Mouse (Mus musculus): ENCODE measurements around the gene Pde6d. TPM values are rescaled to one million over a fixed set of nuclear protein-coding genes. Genes with fewer than 3 reads are reported as not detected.
A peak's percentile ranks its signal among the peaks of the same experiment; 100 is the strongest.
"Not testable (repeated sequence)": the region's sequence is repeated elsewhere in the genome, so short reads cannot be mapped to it uniquely, and the experiment has no call there.

The Pde6d gene
- polyA plus RNA-seq, 1 experiment from 2014 or later = 128 TPM

DNA sequence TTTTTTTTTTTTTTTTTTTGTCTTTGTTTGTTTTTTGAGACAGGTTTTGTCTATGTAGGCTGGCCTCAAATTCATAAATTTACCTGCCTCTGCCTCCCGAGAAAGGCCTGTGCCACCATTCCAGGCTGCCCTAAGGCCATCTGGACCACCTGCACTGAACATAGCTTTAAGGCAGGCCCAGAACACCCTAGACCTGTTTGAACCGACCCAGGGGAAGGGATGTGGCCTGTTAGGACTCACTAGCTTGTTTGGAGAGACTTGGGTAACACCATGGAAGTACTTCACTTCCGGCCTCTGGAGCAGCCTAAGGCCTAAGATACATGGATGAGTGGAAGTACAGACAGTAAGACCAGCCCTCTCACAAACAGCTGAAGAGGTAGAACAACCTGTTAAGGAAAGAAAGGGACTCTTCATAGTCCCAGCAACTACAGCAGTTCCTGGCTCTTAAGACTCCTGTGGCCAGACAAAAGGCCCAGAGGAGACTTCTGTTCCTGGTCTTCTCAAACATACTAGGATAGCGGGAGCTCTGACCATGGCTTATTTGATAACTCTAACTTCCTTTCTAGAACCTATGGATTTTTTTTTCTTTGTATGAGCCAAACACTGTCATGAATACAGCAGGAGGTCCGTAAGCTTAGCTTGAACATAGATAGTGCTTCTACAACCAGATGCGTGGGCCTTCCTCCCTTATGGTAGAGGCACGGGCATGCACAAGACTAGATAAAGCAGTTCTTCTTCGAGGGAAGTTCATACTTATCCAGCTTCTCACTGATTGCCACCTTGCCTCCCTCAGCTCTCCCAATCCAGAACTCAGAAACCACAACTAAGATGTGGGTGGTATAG, 58.4 kb downstream of the Pde6d start:
- peaks cover 27% of the 10 kb centered on the region for H3K4me1 ChIP-seq
- peak overlapping the region; percentile 83 for H3K4me3 ChIP-seq (replicated peaks)
- H3K4me2 ChIP-seq = peak overlapping the region; percentile 95
- H3K27ac ChIP-seq (replicated peaks) = peak overlapping the region; percentile 100
- 85% methylated on average over 8 of the region's 8 CpGs for WGBS
- ATAC-seq (ENCODE audit: low FRiP score) = no peak
- H3K27me3 ChIP-seq (replicated peaks) = no peaks in the 10 kb centered on the region
- H3K36me3 ChIP-seq = no peaks in the 10 kb centered on the region
- H3K9me3 ChIP-seq (replicated peaks) = no peaks in the 10 kb centered on the region
- H3K9ac ChIP-seq (replicated peaks) = peak overlapping the region; percentile 67

DNA sequence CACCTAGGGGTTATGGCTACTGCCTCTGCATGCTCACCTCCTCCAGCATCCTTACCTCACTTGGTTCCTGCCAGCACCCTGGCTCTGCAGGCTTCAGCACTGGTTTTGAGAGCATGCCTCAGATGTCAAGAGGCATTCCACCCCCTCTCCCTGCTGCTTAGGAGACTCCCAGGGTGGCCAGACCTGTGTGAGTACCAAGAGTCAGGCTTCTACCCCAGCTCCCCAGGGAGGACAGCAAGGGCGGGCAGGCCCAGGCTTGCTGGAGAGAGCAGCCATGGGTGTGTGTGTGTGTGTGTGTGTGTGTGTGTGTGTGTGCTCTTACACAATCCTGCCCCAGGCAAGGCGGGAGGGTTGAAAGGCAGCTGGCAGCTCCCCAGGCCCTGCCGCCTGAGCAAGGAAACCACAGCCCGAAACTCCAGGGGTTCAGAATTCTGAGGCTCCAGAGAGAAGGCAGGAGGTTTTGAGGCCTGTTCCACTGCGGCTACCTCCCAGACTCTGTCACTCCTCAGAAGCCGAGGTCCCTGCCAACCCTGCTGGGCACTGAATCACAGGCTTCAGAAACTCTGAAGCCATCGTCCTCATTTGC, 60.0 kb downstream of the Pde6d start:
- H3K36me3 ChIP-seq = no peaks in the 10 kb centered on the region
- H3K4me1 ChIP-seq = peaks cover 22% of the 10 kb centered on the region
- WGBS = 48% methylated on average over 7 of the region's 7 CpGs
- H3K27ac ChIP-seq (replicated peaks) = peak overlapping the region; percentile 65
- H3K27me3 ChIP-seq (replicated peaks) = no peaks in the 10 kb centered on the region
- ATAC-seq (ENCODE audit: low FRiP score) = no peak
- H3K9me3 ChIP-seq (replicated peaks) = no peaks in the 10 kb centered on the region
- no peak overlapping the region for H3K4me2 ChIP-seq
- H3K9ac ChIP-seq (replicated peaks) = no peak overlapping the region
- H3K4me3 ChIP-seq (replicated peaks) = no peak overlapping the region

GRCm38 (mm10) chr1:86520361-86520760, 62.1 kb downstream of the Pde6d start:
- 47% methylated on average over 7 of the region's 7 CpGs for WGBS
- ATAC-seq (ENCODE audit: low FRiP score) = no peak
- no peak overlapping the region for H3K4me2 ChIP-seq

GRCm38 (mm10) chr1:86517076-86517475, 65.4 kb downstream of the Pde6d start:
- Histone ChIP-seq H3K9me3 (replicated peaks) (no peaks in the 10 kb centered on the region), H3K27me3 (replicated peaks) (no peaks in the 10 kb centered on the region), H3K9ac (replicated peaks) (no peak overlapping the region), H3K4me1 (peaks cover 5% of the 10 kb centered on the region), H3K27ac (replicated peaks) (no peak overlapping the region), H3K4me3 (replicated peaks) (no peak overlapping the region), H3K36me3 (no peaks in the 10 kb centered on the region), H3K4me2 (no peak overlapping the region)
- ATAC-seq (ENCODE audit: low FRiP score) = no peak
- WGBS = 77% methylated on average over 3 of the region's 3 CpGs

More at GRCm38 (mm10) chr1:86520361-86520760, 62.1 kb downstream of the Pde6d start:
- peaks cover 22% of the 10 kb centered on the region for H3K4me1 ChIP-seq
- no peaks in the 10 kb centered on the region for H3K36me3 ChIP-seq
- no peak overlapping the region for H3K27ac ChIP-seq (replicated peaks)
- H3K9ac ChIP-seq (replicated peaks) = no peak overlapping the region
- H3K9me3 ChIP-seq (replicated peaks) = no peaks in the 10 kb centered on the region
- no peaks in the 10 kb centered on the region for H3K27me3 ChIP-seq (replicated peaks)
- no peak overlapping the region for H3K4me3 ChIP-seq (replicated peaks)

GRCm38 (mm10) chr1:86515715-86516410, 66.6 kb downstream of the Pde6d start:
- Histone ChIP-seq H3K4me2 (no peak overlapping the region), H3K4me3 (replicated peaks) (no peak overlapping the region), H3K9ac (replicated peaks) (no peak overlapping the region), H3K27me3 (replicated peaks) (no peaks in the 10 kb centered on the region), H3K36me3 (no peaks in the 10 kb centered on the region), H3K27ac (replicated peaks) (no peak overlapping the region), H3K9me3 (replicated peaks) (no peaks in the 10 kb centered on the region), H3K4me1 (peaks cover 15% of the 10 kb centered on the region)
- WGBS = 66% methylated on average over 6 of the region's 6 CpGs
- no peak for ATAC-seq (ENCODE audit: low FRiP score)

DNA sequence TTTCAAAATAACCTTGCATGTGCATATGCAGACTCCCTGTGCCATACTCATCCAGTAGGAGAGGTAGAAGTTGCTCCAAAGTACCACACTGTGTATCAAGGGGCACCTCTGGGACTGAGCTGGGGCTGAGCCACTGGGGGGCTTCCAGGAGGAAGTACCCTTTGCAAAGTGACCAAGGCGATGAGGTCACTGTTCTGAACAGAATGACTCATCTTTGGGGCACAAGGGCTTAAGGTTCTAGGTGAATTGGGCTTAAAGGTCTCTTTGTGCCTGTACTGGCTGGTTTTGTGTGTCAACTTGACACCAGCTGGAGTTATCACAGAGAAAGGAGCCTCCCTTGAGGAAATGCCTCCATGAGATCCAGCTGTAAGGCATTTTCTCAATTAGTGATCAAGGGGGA, 69.4 kb downstream of the Pde6d start:
- not testable (repeated sequence) for H3K4me3 ChIP-seq (replicated peaks); ATAC-seq (ENCODE audit: low FRiP score); H3K9me3 ChIP-seq (replicated peaks); H3K36me3 ChIP-seq; H3K4me2 ChIP-seq; H3K9ac ChIP-seq (replicated peaks); H3K27ac ChIP-seq (replicated peaks); H3K27me3 ChIP-seq (replicated peaks)
- 88% methylated on average over 1 of the region's 1 CpGs for whole genome bisulfite sequencing
- peaks cover 23% of the 10 kb centered on the region for H3K4me1 ChIP-seq

GRCm38 (mm10) chr1:86512154-86512720, 70.2 kb downstream of the Pde6d start:
- 64% methylated on average over 4 of the region's 4 CpGs for WGBS
- Histone ChIP-seq H3K4me2 (no peak overlapping the region), H3K4me3 (replicated peaks) (no peak overlapping the region), H3K27ac (replicated peaks) (0 out of 2 replicates have a peak overlapping the region, but pooled peaks have one; percentile 19), H3K9me3 (replicated peaks) (no peaks in the 10 kb centered on the region), H3K4me1 (peaks cover 23% of the 10 kb centered on the region), H3K9ac (replicated peaks) (no peak overlapping the region), H3K36me3 (no peaks in the 10 kb centered on the region), H3K27me3 (replicated peaks) (no peaks in the 10 kb centered on the region)
- ATAC-seq (ENCODE audit: low FRiP score) = no peak

- no peak overlapping the region for H3K4me2 ChIP-seq
- no peak overlapping the region for H3K4me3 ChIP-seq (replicated peaks)
- H3K36me3 ChIP-seq = no peaks in the 10 kb centered on the region
- H3K9ac ChIP-seq (replicated peaks) = no peak overlapping the region
- peaks cover 32% of the 10 kb centered on the region for H3K4me1 ChIP-seq
- H3K9me3 ChIP-seq (replicated peaks) = no peaks in the 10 kb centered on the region
- no peaks in the 10 kb centered on the region for H3K27me3 ChIP-seq (replicated peaks)
- H3K27ac ChIP-seq (replicated peaks) = 0 out of 2 replicates have a peak overlapping the region, but pooled peaks have one; percentile 14
- 47% methylated on average over 9 of the region's 9 CpGs for WGBS
- no peak for ATAC-seq (ENCODE audit: low FRiP score)
Observed at GRCm38 (mm10) chr1:86510676-86511441, 71.6 kb downstream of the Pde6d start.

DNA sequence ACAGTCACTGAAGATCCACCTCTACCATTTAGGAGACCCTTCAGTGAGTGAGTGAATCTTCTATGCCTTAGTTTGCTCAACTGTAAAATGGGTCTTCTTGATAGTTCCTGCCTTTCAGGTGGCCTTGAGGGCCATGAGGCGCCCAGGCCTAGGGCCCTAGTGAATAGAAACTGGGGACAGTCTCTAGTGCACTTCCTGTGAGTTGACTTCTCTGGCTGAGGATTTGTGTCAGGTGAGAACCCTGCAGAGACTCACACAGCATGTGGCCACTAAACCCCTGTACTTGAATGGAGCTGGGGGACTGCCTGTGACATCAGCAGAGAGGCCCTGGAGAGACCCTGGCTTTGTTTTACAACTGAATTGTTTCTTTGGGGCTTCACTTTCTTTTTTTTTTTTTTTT, 72.2 kb downstream of the Pde6d start:
- H3K27ac ChIP-seq (replicated peaks) = no peak overlapping the region
- H3K4me2 ChIP-seq = no peak overlapping the region
- ATAC-seq (ENCODE audit: low FRiP score) = no peak
- 100% methylated on average over 1 of the region's 1 CpGs for WGBS
- H3K27me3 ChIP-seq (replicated peaks) = no peaks in the 10 kb centered on the region
- no peak overlapping the region for H3K9ac ChIP-seq (replicated peaks)
- no peak overlapping the region for H3K4me3 ChIP-seq (replicated peaks)
- peaks cover 37% of the 10 kb centered on the region for H3K4me1 ChIP-seq
- H3K36me3 ChIP-seq = no peaks in the 10 kb centered on the region
- no peaks in the 10 kb centered on the region for H3K9me3 ChIP-seq (replicated peaks)

GRCm38 (mm10) chr1:86509410-86509809, 73.0 kb downstream of the Pde6d start:
- H3K4me3 ChIP-seq (replicated peaks) = no peak overlapping the region
- no peaks in the 10 kb centered on the region for H3K9me3 ChIP-seq (replicated peaks)
- no peak for ATAC-seq (ENCODE audit: low FRiP score)
- H3K27ac ChIP-seq (replicated peaks) = no peak overlapping the region
- peaks cover 46% of the 10 kb centered on the region for H3K4me1 ChIP-seq
- H3K27me3 ChIP-seq (replicated peaks) = no peaks in the 10 kb centered on the region
- H3K36me3 ChIP-seq = no peaks in the 10 kb centered on the region
- H3K9ac ChIP-seq (replicated peaks) = no peak overlapping the region
- 9% methylated on average over 7 of the region's 7 CpGs for WGBS
- H3K4me2 ChIP-seq = no peak overlapping the region

GRCm38 (mm10) chr1:86507866-86508265, 74.6 kb downstream of the Pde6d start:
- H3K4me2 ChIP-seq = no peak overlapping the region
- H3K9me3 ChIP-seq (replicated peaks) = no peaks in the 10 kb centered on the region
- no peak overlapping the region for H3K4me3 ChIP-seq (replicated peaks)
- H3K27me3 ChIP-seq (replicated peaks) = no peaks in the 10 kb centered on the region
- WGBS = 87% methylated on average over 5 of the region's 5 CpGs
- H3K36me3 ChIP-seq = no peaks in the 10 kb centered on the region
- no peak overlapping the region for H3K27ac ChIP-seq (replicated peaks)
- ATAC-seq (ENCODE audit: low FRiP score) = no peak
- no peak overlapping the region for H3K9ac ChIP-seq (replicated peaks)
- H3K4me1 ChIP-seq = peaks cover 58% of the 10 kb centered on the region
